Mouse (Mus musculus) heart, embryonic 10.5 days (tissue): Measurements from ENCODE around the gene Hddc2. TPM values are rescaled to one million over a fixed set of nuclear protein-coding genes. Genes with fewer than 3 reads are reported as not detected.

Experiments used
- polyA plus RNA-seq: library from polyadenylated mRNA; unstranded; fragments of >200 nt; fragmentation: Nextera tagmentation; extraction: Ambion mirVana; gene quantifications from 2 replicates; pipeline ENCODE4 v1.2.1, GENCODE M21; 2016

Hddc2 gene
- polyA plus RNA-seq, 1 experiment from 2014 or later, result 79.5 TPM

Other genes with a start within 250 kb of the Hddc2 start
- gene Tpd52l1, start 132.6 kb downstream of the Hddc2 start, polyA plus RNA-seq, result 19.2 and 24.7 TPM in 2 replicates